Mouse (Mus musculus): ENCODE results near the gene Rtn4rl1.

- no peak for TF ChIP-seq CTCF (IDR thresholded peaks at IDR 0.05; ENCODE audit: insufficient read depth, low read depth, low read length)
- TF ChIP-seq POLR2A (IDR thresholded peaks at IDR 0.05; ENCODE audit: insufficient read depth, low read depth, low read length), result no peak
Measured at GRCm38 (mm10) chr11:75247137-75247730, 53.7 kb downstream of the Rtn4rl1 start.

Data from olfactory bulb, adult 2 months (tissue).